Mouse (Mus musculus): ENCODE results near the gene Olfr204. TPM values are rescaled to one million over a fixed set of nuclear protein-coding genes. Genes with fewer than 3 reads are reported as not detected.

Gene Olfr204
- polyA plus RNA-seq, 1 experiment from 2014 or later = not detected

Other genes starting within 250 kb of the Olfr204 start
- gene Olfr190, start 240.2 kb downstream of the Olfr204 start, polyA plus RNA-seq (2015; fragmentation: Nextera tagmentation; extraction: Ambion mirVana) = not detected in 2 replicates
- gene Olfr191, start 228.4 kb downstream of the Olfr204 start, polyA plus RNA-seq (2015; fragmentation: Nextera tagmentation; extraction: Ambion mirVana) = not detected in 2 replicates
- not detected in 2 replicates for gene Olfr193, start 206.4 kb downstream of the Olfr204 start, polyA plus RNA-seq (2015; fragmentation: Nextera tagmentation; extraction: Ambion mirVana)
- gene Olfr194, start 197.2 kb downstream of the Olfr204 start, polyA plus RNA-seq (2015; fragmentation: Nextera tagmentation; extraction: Ambion mirVana) = not detected in 2 replicates
- 0.06 TPM in 1 of 2 replicates, not detected in the other for gene Olfr195, start 171.2 kb downstream of the Olfr204 start, polyA plus RNA-seq (2015; fragmentation: Nextera tagmentation; extraction: Ambion mirVana)
- not detected in 2 replicates for gene Olfr196, start 147.8 kb downstream of the Olfr204 start, polyA plus RNA-seq (2015; fragmentation: Nextera tagmentation; extraction: Ambion mirVana)
- not detected in 2 replicates for gene Olfr198, start 114.7 kb downstream of the Olfr204 start, polyA plus RNA-seq (2015; fragmentation: Nextera tagmentation; extraction: Ambion mirVana)
- gene Olfr199, start 98.5 kb downstream of the Olfr204 start, polyA plus RNA-seq (2015; fragmentation: Nextera tagmentation; extraction: Ambion mirVana) = not detected in 2 replicates
- not detected in 2 replicates for gene Olfr201, start 45.6 kb downstream of the Olfr204 start, polyA plus RNA-seq (2015; fragmentation: Nextera tagmentation; extraction: Ambion mirVana)
- gene Olfr202, start 31.5 kb downstream of the Olfr204 start, polyA plus RNA-seq (2015; fragmentation: Nextera tagmentation; extraction: Ambion mirVana) = not detected in 2 replicates
- not detected in 2 replicates for gene Olfr203, start 19.4 kb downstream of the Olfr204 start, polyA plus RNA-seq (2015; fragmentation: Nextera tagmentation; extraction: Ambion mirVana)
- gene Olfr205, start 12.9 kb upstream of the Olfr204 start, polyA plus RNA-seq (2015; fragmentation: Nextera tagmentation; extraction: Ambion mirVana) = not detected in 2 replicates
- gene Olfr206, start 31.0 kb upstream of the Olfr204 start, polyA plus RNA-seq (2015; fragmentation: Nextera tagmentation; extraction: Ambion mirVana) = not detected in 2 replicates
- gene Olfr209, start 45.7 kb upstream of the Olfr204 start, polyA plus RNA-seq (2015; fragmentation: Nextera tagmentation; extraction: Ambion mirVana) = not detected in 2 replicates
- gene Gabrr3, start 89.1 kb upstream of the Olfr204 start, polyA plus RNA-seq (2015; fragmentation: Nextera tagmentation; extraction: Ambion mirVana) = not detected in 2 replicates
- gene Riox2, start 153.5 kb upstream of the Olfr204 start, polyA plus RNA-seq (2015; fragmentation: Nextera tagmentation; extraction: Ambion mirVana) = 36.9 and 39.4 TPM in 2 replicates